ENCODE assay signal across 18 mouse cellular contexts in the genomic region with DNA sequence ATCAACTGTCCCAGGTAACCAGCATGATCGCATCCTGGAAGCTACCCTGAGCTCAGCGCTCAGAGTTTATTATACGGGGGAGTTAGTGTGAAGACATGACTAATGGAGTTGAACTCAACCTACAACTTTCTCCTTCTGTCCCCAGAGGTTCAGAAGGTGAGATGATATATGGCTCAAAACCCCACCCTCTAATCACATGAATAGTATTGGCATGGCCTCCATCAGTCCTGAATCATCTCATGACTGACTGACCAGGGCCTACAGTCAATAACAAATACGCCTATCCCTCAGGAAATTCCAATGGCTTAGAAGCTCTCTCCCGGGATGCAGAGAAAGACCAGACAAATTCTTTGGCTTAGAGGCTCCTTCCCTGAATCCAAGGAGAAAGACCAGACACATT.
"Had no signal": no experiment of that assay in that cellular context is flagged by ENCODE, and none has a peak within 500 bp of the region (broad histone marks: within the 10 kb centered on the region; RNA-seq: fewer than 3 reads in every experiment).

No protein-coding gene starts in this region.

- H3K4me3 ChIP-seq: lung, embryonic 15.5 days; megakaryocyte, embryonic 14.5 days; midbrain, embryonic 13.5 days; midbrain, embryonic 15.5 days; neural tube, embryonic 12.5 days had no signal

- H3K27me3 ChIP-seq: lung, embryonic 15.5 days; megakaryocyte, embryonic 14.5 days; midbrain, embryonic 13.5 days; midbrain, embryonic 15.5 days; neural tube, embryonic 12.5 days had no signal

- H3K4me2 ChIP-seq: lung, embryonic 15.5 days; midbrain, embryonic 11.5 days; midbrain, embryonic 13.5 days; midbrain, embryonic 15.5 days; neural tube, embryonic 12.5 days had no signal

- H3K27ac ChIP-seq: lung, embryonic 15.5 days; macrophage; midbrain, embryonic 13.5 days; midbrain, embryonic 15.5 days; neural tube, embryonic 12.5 days had no signal

- H3K9ac ChIP-seq: liver, postnatal 0 days; lung, embryonic 15.5 days; midbrain, embryonic 13.5 days; midbrain, embryonic 15.5 days; neural tube, embryonic 12.5 days had no signal

- H3K9me3 ChIP-seq: lung, embryonic 15.5 days; megakaryocyte, embryonic 14.5 days; midbrain, embryonic 13.5 days; midbrain, embryonic 15.5 days; neural tube, embryonic 12.5 days had no signal

- DNase-seq: liver, postnatal 0 days; lung, adult 2 months; lung, postnatal 14 days; lung, postnatal 36 days; right cerebral cortex, postnatal 25 days; right cerebral cortex, postnatal 4 days; spleen, adult 18-20 months; thymus, adult 2 months; thymus, postnatal 25 days; thymus, postnatal 4 days had no signal

- ATAC-seq: liver, postnatal 0 days; lung, postnatal 0 days; midbrain, embryonic 13.5 days; midbrain, embryonic 15.5 days had no signal

- H3K4me1 ChIP-seq: lung, embryonic 15.5 days; megakaryocyte, embryonic 14.5 days; midbrain, embryonic 13.5 days; midbrain, embryonic 15.5 days; neural tube, embryonic 12.5 days had no signal

- H3K36me3 ChIP-seq: lung, embryonic 15.5 days; midbrain, embryonic 13.5 days; midbrain, embryonic 15.5 days; neural tube, embryonic 12.5 days had no signal
